In genomic region chr11:78079961-78080921, GRCm38 (mm10) we compare ENCODE assay signal across 7 mouse cellular contexts. TPM values are rescaled to one million over a fixed set of nuclear protein-coding genes. Genes with fewer than 3 reads are reported as not detected.
DNase-seq lines count a peak whose midpoint lies in the region; ATAC-seq and TF ChIP-seq lines count a peak whose summit lies in the region.

TSS of gene Eral1 (minus strand) at chr11:78080383.

- peak within 1 kb of the TSS; percentile 91 for H3K4me3 ChIP-seq in embryonic facial prominence, embryonic 10.5 days
- H3K4me3 ChIP-seq in intestine, postnatal 0 days (ENCODE audit: low read depth, low read length) = peak within 1 kb of the TSS; percentile 85
- H3K4me3 ChIP-seq in midbrain, embryonic 12.5 days = peak within 1 kb of the TSS; percentile 71

- peaks cover 15% of the 10 kb centered on the region for H3K4me1 ChIP-seq in embryonic facial prominence, embryonic 10.5 days
- 0 out of 2 replicates have a peak, but pooled peaks cover 2% of the 10 kb centered on the region for H3K4me1 ChIP-seq in intestine, postnatal 0 days (replicated peaks; ENCODE audit: control insufficient read depth, insufficient read depth, low read length)
- peaks cover 15% of the 10 kb centered on the region for H3K4me1 ChIP-seq in midbrain, embryonic 12.5 days

- H3K9me3 ChIP-seq in embryonic facial prominence, embryonic 10.5 days = no peaks in the 10 kb centered on the region
- H3K9me3 ChIP-seq in intestine, postnatal 0 days (ENCODE audit: control insufficient read depth) = no peaks in the 10 kb centered on the region
- no peaks in the 10 kb centered on the region for H3K9me3 ChIP-seq in midbrain, embryonic 12.5 days

- ATAC-seq in intestine, postnatal 0 days = peak; percentile 91
- ATAC-seq in midbrain, embryonic 12.5 days (ENCODE audit: low FRiP score, low read depth) = peak; percentile 78

- H3K4me2 ChIP-seq in intestine, postnatal 0 days (replicated peaks; ENCODE audit: low read depth) = peak within 1 kb of the TSS; percentile 83
- peak within 1 kb of the TSS; percentile 65 for H3K4me2 ChIP-seq in midbrain, embryonic 12.5 days (replicated peaks)

- under 1% methylated on average over 42 of the region's 42 CpGs for WGBS in embryonic facial prominence, embryonic 10.5 days
- under 1% methylated on average over 42 of the region's 42 CpGs for WGBS in intestine, postnatal 0 days
- WGBS in midbrain, embryonic 12.5 days = 1% methylated on average over 42 of the region's 42 CpGs

- DNase-seq in adrenal gland, adult 8-10 months = peak; percentile 72
- peak; percentile 89 for DNase-seq in embryonic facial prominence, embryonic 10.5 days (ENCODE audit: low spot score)
- peak; percentile 61 for DNase-seq in gonadal fat pad, adult 2 months (ENCODE audit: low read depth)
- DNase-seq in left cerebral cortex, postnatal 4 days = peak; percentile 85
- peak; percentile 69 for DNase-seq in spleen, adult 12 weeks (ENCODE audit: low spot score)

- intact Hi-C loops in left cerebral cortex, postnatal 4 days (cut with DNase I) = no loop called here

- H3K27ac ChIP-seq in embryonic facial prominence, embryonic 10.5 days (replicated peaks) = peak within 1 kb of the TSS; percentile 86
- 0 out of 2 replicates have a peak within 1 kb of the TSS, but pooled peaks have one; percentile 16 for H3K27ac ChIP-seq in intestine, postnatal 0 days (ENCODE audit: low read depth, low read length)
- peak within 1 kb of the TSS; percentile 47 for H3K27ac ChIP-seq in midbrain, embryonic 12.5 days (replicated peaks)

- TF ChIP-seq CTCF in intestine, postnatal 0 days (IDR thresholded peaks at IDR 0.05; ENCODE audit: low read depth) = 0 out of 2 replicates have a peak, but pooled peaks have one; percentile 23

- peak within 1 kb of the TSS; percentile 86 for H3K9ac ChIP-seq in intestine, postnatal 0 days (ENCODE audit: low read depth, low read length)
- H3K9ac ChIP-seq in midbrain, embryonic 12.5 days (replicated peaks) = peak within 1 kb of the TSS; percentile 63

- no peaks in the 10 kb centered on the region for H3K27me3 ChIP-seq in embryonic facial prominence, embryonic 10.5 days (replicated peaks; ENCODE audit: low read depth, poor library complexity, severe bottlenecking)
- no peaks in the 10 kb centered on the region for H3K27me3 ChIP-seq in intestine, postnatal 0 days (replicated peaks; ENCODE audit: control insufficient read depth, insufficient read depth, low read length)
- H3K27me3 ChIP-seq in midbrain, embryonic 12.5 days = peaks cover 9% of the 10 kb centered on the region

- peaks cover 30% of the 10 kb centered on the region for H3K36me3 ChIP-seq in embryonic facial prominence, embryonic 10.5 days (replicated peaks)
- H3K36me3 ChIP-seq in intestine, postnatal 0 days (ENCODE audit: control insufficient read depth, insufficient read depth) = peaks cover 12% of the 10 kb centered on the region
- H3K36me3 ChIP-seq in midbrain, embryonic 12.5 days = peaks cover 24% of the 10 kb centered on the region

RNA-seq across cellular contexts. Expression of gene Eral1, which starts in this region (rescaled TPM):
- 10 to 100 TPM; 32.2 to 39.5 (median 37.2) TPM for total RNA-seq in adrenal gland, adult 8-10 months (2022)
- polyA plus RNA-seq in embryonic facial prominence, embryonic 10.5 days (2016; fragmentation: Nextera tagmentation; extraction: Ambion mirVana) = 40.9 and 41.5 TPM in 2 replicates
- 26.2 and 33.1 TPM in 2 replicates for polyA plus RNA-seq in gonadal fat pad, adult 2 months (2012; rRNA removed)
- polyA plus RNA-seq in intestine, postnatal 0 days (2015; fragmentation: Nextera tagmentation; extraction: Ambion mirVana) = 12.2 and 13.0 TPM in 2 replicates
- total RNA-seq in left cerebral cortex, postnatal 4 days (2021) = 10 to 100 TPM; 20.0 to 21.0 TPM
- 33.4 and 33.6 TPM in 2 replicates for polyA plus RNA-seq in midbrain, embryonic 12.5 days (2016; fragmentation: Nextera tagmentation; extraction: Ambion mirVana)

Comparison
In these comparisons a context has a peak if more than half of its experiments do, and no peak if none do; other contexts are left out.
1. Peak in every context shown above with its lines: DNase-seq, ATAC-seq, H3K4me3 ChIP-seq and H3K27ac ChIP-seq.
2. H3K27ac ChIP-seq: peak in every context shown above with its lines; median percentile 86 in embryonic facial prominence, embryonic 10.5 days; 47 in midbrain, embryonic 12.5 days; 16 in intestine, postnatal 0 days.